Mouse (Mus musculus): ENCODE data around the gene Kansl1. TPM values are rescaled to one million over a fixed set of nuclear protein-coding genes. Genes with fewer than 3 reads are reported as not detected.
"Not testable (repeated sequence)": the region's sequence is repeated elsewhere in the genome, so short reads cannot be mapped to it uniquely, and the experiment has no call there.

The Kansl1 gene
- 10 to 100 TPM; 68.0 to 71.7 TPM for total RNA-seq (2021)

DNA sequence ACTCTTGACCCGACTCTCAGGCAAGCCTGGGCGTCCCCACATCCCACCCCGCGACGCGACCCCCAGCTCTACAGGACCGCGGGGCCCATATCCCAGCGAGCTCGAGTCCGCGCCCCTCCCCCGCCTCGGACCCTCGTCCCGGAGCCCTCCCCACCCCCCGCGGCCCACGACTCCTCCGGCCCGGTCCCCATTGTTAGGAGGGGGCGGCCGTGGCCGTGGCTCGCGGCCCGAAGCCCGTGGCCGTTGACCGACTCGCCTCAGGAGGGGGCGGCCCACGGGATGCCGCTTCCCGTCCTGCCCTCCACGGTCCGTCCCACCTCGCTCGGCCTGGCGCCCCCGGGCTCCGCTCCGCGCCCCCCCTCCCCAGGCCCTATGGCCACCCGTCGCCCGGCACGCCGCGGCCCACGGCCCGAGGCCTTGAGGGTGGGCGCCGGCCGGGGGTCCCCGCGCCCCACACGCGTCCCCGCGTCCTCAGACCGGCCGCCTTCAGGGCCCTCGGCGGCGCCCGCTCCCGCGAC, at the start of gene Kansl1:
Gene Kansl1 (minus strand): TSS at position 111 of the 518 bp plus-strand sequence.
- peak in 1 of 2 experiments; percentile 5 for DNase-seq

DNA sequence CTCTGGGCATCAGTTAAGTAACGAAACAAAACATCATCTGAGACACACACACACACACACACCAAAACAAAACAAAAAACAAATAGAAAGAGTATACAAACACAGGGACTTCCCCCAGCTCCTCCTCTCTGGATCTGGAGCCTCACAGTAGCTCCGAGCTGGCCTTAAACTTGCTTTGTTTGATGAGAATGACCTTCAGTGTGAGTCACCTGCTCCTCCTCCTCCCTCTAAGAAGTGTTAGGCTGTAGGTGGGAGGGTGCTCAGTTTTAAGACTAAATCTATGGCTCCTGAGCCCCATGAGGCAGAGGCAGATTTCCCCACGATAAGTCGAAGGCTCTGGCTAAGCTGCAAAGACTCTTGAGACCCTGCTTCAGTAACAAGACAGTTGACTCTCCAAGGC, 43.8 kb upstream of the Kansl1 start:
- no peak for DNase-seq

DNA sequence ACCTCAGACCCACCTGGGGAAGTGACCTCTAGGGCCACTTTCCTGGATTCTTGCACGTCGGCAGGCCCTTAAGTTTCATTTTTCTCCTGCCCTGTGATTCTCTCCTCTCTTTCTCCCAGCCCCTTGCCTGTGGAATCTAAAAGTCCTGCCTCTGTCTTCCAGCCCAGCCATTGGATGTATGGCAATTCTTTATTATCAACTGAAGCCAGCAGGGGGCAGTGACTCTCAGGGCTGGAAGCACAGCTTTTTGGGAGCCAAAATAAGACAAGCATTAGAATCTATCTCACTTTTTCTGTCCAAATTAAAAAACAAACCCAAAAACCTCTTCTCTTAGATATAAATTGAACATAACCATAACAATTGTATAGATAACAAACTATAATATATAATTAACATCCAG, 41.9 kb upstream of the Kansl1 start:
- no peak for DNase-seq

DNA sequence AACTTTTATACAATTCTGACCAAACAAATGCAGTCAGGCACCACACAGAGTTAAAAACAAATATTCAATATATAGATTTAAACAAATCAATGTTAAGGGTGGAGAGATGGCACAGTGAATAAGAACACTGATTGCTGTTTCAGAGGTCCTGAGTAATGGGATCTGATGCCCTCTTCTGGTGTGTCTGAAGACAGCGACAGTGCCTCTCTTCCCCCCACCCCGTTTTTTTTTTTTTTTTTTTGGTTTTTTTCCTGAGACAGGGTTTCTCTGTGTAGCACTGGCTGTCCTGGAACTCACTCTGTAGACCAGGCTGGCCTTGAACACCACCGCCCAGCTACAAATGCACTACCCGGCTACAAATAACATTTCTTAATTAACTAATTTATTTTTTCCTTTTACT, 39.8 kb upstream of the Kansl1 start:
- no peak for DNase-seq

DNA sequence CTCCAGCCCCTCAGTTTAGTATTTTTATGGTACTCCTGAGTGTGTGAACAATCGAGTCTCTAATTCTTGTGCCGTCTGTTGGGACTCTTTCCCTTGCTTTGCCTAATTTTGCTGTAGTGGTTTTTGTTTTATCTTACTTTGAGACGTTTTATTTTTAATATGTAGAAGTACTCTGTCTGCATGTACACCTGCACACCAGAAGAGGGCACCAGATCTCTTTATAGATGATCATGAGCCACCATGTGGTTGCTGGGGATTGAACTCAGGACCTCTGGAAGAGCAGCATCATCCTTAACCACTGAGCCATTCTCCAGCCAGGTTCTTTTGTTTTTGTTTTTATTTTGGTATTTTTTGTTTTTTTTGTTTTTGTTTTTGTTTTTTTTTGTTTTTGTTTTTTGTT, 19.6 kb upstream of the Kansl1 start:
- DNase-seq, result no peak

DNA sequence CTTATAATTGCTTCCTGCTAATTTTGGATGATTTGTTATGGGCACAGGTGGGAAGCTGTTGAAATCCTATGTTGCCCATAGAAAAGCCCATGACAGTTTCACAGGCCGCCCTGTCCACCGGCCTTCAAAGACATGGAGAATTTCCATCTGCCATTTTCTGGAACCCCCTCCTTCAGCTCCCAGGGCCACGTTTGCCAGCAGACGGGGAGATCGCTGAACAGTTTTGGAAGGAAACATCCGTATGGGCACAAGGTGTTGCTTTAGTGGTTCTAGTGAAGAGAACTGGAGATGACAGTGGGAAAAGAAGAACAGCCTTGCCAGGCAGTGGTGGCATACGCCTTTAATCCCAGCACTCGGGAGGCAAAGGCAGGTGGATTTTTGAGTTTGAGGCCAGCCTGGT, 13.3 kb upstream of the Kansl1 start:
- no peak for DNase-seq

DNA sequence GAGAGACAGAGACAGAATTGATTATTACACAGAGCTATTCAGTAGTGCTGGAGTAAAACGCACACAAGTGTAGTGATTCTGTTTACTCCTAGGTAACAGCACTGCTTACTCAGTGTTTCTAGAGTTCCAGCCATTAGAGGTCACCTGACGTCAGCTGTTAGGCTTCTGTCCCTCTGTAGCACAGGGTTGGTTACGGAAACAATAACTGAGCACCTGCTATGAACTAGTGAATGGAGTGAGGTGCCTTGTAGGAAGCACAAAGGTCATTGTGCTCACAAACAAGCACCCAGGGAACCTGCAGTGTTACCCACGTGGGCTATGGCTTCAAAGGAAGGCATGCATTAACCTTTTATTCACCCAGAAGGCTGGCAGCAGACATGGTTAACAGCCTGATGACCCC, 10.8 kb upstream of the Kansl1 start:
- no peak for DNase-seq

DNA sequence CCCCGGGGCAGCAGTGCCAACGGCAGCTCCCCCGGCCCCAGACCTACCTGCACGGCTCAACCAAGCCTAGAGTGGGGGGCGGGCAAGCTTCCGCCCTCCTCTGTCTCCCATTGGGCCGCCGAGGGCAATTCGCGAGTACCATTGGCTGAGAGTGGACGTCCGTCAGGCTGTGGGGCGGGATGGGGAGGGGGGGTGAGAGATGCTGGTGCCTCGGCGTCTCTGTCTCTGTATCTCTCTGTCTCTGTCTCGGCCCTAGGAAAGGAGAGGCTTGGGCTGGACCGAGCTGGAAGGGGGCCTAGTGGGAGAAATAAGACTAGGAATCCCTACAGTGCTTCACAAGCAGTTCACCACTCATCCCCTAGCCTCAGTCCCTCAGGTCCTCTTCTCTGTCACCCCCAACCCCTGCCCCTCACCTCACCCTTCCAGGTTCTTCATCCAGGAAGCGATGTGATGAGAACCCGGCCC, 742 bp upstream of the Kansl1 start:
- DNase-seq, result peak; percentile 89 to 90

DNA sequence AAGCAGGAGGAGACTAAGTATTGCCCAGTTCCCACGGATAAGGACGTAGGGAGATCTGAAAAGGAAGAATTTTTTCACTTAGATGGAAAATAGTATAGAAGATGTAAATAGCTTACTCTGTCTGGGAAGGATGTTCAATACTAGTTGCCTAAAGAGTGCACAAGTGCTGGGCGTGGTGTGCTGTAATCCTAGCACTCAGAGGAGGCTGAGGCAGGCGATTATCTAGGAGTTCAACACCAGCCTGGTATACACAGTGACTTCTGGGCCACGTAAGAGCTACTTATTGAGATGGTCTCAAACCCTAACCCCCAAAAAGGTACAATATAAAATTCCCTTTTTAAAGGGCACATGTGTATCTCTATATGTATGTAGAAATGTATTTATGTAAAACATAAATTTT, 963 bp downstream of the Kansl1 start:
- DNase-seq, result no peak

DNA sequence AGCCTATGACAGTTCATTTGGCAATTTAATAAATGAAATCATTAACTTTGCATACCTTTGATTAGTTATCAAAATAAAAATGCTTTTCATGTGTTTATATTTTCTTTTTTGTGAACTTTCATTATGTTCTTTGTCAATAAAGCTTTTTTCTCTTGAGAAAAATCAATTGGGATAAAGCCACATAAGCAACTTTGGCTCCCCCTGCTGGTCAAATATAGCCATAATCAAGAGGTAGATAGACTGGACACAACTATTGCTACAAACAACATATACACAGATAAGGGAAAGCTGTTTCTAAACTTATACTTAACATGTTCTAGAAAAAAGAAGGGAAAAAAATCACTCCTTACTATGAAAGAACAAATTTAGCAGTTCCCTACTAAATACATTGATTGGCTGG, 7.1 kb downstream of the Kansl1 start:
- DNase-seq, result peak in 1 of 2 experiments; percentile 27

DNA sequence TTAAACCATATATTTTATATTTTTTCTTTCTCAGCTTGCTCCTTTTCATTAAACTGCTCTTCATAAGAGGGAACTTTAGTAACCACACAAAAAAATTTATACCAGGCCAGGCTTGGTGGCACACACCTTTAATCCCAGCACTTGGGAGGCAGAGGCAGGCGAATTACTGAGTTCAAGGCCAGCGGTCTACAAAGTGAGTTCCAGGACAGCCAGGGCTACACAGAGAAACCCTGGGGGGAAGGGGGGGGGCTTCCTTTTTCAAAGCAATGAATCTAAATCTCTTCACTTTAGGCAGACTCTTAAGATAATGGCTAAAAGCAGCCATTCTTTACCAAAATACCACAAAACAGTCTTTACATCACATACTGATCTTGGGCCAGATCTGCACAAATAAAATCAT, 9.0 kb downstream of the Kansl1 start:
- no peak for DNase-seq

DNA sequence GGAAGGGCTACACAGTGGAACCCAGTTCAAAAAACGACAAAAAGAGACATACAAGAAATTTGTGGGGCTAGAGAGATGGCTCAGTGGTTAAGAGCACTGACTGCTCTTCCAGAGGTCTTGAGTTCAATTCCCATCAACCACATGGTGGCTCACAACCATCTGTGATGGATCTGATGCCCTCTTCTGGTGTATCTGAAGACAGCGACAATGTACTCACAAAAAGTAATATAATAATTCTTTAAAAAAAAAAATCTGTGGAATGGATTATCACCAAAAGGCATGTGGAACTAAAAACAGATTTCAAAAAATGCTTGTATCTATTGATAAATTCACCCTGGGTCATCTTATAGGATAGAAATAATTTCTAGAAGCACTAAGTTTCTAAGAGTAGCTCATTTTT, 10.2 kb downstream of the Kansl1 start:
- no peak for DNase-seq

DNA sequence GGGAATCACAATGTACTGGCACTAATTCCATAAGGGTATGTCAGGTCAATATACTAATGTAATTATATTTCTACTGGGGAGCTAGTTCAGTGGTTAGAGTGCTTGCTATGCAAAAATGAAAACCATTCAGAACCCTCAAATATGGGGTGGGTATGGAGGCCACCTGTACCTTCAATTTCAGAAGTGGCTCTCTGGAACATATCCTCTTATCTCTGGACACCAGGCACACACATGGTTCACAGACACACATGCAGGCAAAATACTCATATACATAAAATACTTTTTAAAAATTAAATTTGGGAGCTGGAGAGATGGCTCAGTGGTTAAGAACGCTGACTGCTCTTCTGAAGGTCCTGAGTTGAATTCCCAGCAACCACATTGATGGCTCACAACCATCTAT, 16.0 kb downstream of the Kansl1 start:
- no peak for DNase-seq

DNA sequence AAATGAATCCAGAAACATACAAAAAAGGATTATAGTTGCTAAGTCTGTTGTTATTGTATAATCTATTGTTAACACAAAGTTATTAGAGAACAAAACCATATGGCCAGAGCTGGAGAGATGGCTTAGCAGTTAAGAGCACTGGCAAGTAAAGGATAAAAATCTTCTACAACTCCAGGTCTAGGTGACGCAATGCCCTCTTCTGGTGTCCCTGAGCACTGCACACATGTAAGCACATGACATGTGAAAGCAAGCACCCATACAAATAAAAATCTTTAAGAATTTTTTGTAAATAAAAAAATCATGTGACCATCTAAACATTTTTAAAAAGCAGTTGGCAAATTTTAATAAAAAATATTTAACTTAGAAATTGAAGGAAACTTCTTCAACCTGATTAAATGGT, 17.4 kb downstream of the Kansl1 start:
- DNase-seq, result no peak

DNA sequence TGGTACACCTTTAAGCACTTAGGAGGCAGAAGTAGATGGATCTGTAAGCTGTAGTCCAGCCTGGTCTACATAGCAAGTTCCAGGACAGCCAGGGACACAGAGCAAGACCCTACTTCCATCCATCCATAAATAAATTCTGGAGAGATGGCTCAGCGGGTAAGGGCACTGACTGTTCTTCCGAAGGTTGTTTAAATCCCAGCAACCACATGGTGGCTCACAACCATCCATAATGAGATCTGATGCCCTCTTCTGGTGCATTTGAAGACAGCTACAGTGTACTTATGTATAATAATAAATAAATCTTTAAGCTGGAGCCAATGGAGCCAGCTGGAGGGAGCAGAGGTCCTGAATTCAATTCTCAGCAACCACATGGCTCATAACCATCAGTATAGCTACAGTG, 20.2 kb downstream of the Kansl1 start:
- DNase-seq, result not testable (repeated sequence)

DNA sequence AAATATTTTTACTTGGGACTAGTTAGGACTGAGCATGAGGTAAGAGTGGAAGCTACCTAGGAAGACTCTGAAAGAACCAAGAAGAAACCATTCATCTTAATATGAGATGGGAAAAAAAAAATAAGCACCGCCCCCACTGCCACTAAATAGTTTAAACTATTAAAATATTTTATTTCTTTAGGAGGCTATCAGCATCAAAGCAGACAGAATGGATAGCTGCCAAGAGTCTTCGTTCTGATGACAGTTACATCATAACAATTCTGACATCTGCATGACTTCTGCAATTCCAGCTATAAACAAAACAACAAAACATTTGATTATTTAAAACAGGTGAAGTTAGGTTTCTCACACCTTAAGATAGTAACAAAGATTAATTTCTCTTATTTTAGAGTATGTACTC, 23.1 kb downstream of the Kansl1 start:
- no peak for DNase-seq

DNA sequence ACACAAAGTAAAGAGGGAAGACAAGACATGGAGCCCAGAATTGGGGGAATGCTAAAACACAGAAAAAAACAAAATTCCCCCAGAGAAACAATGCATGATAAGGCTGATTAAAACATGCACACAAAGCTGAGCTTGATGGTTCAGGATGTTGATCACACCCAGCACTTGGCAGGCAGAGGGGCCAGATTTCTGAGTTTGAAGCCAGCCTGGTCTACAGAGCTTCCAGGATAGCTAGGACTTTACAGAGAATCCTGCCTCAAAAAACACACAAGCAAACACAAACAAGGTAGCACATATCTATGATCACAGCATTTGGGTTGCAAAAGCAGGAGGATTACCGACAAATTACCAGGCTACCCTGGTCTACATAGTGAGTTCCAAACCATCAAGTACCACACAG, 23.6 kb downstream of the Kansl1 start:
- no peak for DNase-seq

DNA sequence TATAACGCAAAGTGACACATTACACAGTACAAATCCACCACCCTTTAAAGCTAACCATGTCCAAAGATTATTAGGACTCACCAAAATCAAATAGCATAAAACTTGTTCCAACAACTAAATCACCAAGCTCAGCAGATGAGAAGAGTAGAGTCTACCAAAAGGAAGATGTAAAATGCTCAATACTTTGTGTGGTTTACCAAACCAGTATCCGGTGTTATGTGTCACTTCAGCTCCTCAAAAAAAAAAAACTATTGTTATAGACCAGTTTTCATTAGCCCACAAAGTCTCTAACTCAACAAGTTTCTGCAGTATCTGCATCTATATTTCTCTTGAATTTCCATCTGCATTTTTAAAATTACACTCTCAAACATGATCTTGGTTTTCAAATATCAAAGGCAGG, 25.3 kb downstream of the Kansl1 start:
- DNase-seq, result no peak

DNA sequence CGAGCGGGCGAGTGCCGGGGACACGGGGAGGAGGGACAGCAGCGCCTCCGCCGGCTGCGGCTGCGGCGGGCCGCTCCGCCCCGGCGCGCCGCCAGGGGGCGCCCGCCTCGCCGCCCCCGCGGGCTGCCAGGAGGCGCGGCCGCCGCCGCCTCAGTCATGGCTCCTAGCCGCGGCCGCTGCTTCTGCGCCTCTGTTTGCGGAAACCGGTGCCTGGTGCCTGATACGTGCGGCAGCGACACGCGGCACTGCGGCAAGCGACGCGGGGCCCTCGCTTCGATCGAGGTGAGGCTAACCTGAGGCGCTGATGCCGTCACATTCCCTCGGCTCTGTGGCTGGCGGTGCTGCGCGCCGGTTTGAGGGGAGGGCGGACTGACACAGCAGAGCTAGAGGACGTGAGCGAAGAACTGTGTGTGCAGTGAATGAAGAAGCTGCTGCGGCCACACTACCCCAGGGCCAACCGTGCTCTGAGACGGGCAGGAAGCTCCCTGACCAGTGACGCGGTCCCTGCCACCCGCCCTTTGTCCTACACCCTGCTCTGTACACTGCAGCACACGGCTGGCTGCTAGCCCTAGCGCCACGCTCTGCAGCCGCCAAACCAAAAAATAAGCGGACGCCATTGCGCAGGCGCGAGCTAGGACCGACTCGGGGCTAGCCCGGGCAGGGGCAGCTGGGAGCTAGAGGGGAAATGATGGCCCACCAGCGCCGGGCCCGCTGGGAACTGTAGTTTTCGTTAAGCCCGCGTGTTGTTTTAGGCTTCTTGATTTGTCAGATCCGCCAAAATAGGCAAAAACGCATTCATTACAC, 26.1 kb downstream of the Kansl1 start:
- DNase-seq, result peak; percentile 88 to 90

DNA sequence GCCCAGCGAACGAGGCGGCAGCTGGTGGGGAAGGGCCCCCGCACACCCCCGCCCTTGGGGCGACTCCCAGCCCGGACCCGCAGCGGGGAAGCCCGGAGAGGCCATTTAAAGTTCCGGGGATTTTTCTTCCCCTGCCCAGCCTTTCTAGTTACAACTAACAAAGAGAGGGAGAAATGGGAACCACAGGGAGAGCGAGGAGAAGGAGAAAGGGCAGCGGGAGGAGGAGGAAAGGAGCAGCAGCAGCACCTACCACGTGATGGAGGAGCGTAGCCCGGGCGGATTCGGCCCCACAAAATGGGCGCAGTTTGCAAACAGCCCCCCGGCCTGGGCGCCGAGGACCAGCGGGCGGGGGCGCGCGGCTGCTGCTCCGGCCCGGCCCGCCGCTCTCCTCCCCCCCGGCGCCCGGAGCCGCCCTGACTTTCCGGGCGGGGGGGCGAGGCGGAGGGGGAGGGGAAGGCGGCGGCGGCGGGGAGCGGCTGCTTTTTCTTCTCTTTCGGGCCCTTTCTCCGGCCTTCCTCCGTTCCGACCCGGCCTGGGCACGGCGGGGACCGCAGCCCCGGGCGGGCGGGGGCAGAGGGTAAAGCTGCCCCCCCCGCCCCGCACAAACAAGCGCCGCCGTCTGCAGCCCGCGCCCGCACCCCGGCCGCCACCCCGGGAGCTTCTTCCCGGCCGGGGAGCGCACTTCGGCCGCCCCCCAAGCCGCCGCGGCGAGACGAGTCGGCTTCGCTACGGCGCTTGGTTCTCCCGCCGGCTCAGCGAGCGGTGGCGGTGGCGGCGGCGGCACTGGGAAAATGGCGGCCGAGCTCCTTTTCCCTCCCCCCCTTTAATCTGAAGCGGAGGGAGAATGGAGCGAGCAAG, 27.0 kb downstream of the Kansl1 start:
- peak; percentile 79 to 80 for DNase-seq

DNA sequence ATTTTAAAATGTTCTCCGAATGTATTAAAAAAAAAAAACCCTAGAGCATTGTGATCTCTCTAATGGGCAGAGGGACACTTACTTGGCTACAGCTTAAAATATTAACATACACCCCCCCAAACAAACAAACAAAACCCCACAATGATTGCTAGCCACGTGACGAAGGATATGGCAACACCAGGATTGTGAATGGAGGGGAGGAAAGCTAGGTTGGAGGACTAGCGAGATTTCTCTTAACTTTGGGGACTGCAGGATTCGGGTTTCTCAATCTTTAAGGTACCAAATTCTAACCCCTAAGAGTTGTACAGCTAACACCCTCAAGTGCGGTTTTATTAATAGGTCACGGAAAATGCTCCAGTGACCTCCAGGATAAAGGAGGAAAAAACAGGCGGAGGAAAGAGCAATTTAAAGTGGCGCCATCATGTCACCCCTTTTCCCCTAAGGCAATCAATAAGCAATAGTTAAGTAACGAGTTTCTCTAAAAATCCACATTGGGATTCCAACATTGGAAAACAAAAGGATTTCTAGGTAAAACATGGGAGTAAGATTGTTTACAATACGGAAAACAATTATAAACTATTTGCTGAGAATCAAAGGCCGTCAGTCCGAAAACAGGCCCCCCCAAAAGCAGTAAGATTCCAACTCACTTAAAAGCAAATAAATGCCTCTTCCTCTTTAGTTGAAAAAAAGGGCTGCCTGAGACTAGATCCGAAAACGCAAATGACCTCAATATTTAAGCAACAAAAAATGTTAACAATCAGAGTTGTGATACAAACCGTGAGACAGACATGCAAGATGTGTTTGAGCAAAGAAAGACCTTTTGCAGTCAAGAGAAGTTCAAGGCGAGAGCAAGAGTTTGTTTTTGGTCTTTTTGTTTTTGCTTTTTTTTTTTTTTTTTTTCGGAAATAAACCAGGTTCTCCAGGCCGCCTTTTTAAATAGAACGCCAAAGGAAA, 27.9 kb downstream of the Kansl1 start:
- DNase-seq, result no peak

DNA sequence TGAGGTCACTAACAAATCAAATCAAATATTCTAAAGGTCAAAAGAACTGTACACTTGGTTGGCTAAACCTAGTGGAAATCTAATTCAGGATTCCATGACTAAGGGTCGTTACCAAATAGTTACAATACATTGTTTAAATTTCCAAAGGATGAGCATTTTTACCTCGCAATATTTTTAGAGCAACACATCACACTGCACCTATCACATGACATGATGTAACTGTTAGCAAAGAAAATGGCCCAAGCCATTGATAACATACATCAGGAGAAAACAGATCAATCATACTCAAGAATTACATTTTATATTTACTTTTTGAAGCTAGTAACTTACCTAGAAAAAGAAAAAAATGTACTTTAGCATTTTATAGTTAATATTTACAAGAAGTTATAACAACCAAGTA, 29.0 kb downstream of the Kansl1 start:
- DNase-seq, result no peak
